Mouse (Mus musculus) lung, postnatal 4 days (tissue): ENCODE measurements around the gene Cd79b.

Experiments used
- DNase-seq, 2 experiments: peaks; one replicate each; pipeline ENCODE4 v3.0.0; 2021

The Cd79b gene

DNA sequence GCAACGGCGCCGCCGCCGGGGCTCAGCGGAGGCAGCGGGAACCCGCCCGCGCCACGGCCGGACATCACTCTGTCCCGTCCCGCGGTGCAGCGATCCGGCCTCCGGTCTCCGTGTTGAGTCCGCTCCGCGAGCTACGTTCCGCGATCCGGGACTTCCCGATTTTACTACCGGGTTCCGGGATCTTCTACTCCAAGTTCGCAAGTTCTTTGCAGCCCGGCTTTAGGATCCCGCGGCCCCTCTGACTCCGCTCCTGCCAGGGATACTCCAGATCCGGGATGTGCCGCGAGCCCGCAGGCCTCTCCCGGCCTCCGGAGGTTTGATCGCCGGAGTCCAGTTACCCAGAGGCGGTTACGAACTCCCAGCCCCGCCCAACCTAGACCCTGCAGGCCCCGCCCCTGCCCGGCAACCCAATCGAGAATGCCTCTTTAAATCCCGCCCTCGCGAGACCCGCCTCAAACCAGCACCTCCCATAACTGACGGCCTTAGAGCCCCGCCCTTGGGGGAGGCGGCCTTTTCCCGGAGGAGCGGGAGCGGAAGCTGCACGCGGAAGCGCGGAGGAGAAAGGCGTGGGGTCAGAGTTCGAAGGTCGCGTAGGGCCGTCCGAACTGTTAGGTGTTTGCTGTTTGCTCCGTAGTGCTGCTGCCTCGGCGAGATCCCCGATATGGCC, 41.8 kb downstream of the Cd79b start, which contains the start of gene Smarcd2:
TSS of gene Smarcd2 (minus strand) at position 329 of the 667 bp plus-strand sequence.
- DNase-seq = peak; percentile 100

DNA sequence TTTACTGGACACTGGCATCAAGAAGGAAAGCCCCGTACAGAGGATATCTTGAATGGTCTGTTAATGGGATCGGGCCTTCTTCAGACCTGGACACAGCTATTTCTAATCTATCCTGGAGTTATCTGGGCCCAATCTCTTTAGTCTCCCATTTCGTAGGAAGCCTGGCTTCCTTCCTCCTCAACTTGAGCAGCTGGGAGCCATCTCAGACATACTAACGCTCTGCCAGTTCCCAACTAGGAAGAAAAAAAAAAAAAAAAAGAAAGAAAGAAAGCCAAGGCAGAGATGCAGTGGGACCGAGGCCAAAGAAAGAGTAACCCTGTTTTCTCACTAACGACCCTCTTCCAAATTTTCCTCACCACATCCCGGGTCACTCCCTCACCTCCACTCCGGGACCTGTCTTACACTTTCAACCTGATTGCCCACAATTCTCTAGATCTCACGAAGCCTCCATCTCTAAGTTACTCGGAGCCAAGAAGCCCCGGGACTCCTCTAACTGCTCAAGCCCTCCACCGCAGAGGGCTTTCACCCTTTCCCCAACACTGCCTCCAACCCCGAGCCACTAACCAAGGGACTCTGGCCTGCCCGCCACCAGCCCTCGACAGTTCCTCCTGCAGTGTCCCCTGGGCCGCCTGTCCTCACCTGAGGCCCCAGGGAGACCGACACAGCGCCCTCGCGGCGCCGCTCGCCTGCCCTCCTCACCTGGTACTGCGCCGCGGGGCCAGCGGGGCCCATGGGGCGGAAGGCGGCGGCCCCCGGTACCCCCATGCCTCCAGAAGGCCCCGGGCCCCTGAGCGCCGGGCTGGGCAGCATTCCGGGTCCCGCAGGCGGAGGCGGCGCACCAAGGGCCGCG, 42.5 kb downstream of the Cd79b start:
- peak; percentile 43 to 55 for DNase-seq

DNA sequence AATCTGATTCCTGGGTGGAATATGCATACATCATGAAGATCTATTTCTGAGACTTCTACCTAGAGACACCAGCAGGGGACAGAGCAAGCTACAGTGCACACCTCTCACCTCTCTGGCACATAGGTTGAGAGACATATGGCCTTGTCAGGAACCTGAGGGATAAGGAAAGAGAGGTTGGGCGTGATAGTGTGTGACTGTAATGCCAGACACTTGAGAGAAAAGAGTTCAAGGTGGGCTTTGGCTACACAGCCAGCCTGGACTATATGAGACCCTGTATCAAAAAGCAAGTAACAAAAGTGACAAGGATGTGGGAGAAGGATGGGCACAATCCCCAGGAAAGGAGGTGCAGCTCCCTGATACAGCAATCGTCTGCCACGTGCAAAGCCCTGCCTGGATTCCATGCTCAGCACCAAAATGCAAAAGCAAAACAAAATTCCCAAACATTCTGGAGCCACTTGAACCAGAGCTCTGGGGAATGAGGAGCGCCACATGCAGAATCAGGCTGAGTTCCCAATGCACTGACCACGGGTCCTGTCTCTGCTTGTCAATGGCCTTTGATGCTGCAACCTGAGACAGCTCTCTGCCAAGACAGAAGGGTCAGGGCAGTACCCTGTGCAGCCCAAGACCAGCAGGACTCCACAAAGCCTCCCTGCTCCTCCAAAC, 43.3 kb downstream of the Cd79b start:
- DNase-seq = peak; percentile 23 to 42

GRCm38 (mm10) chr11:106269060-106269431, 45.5 kb downstream of the Cd79b start:
- peak; percentile 38 to 59 for DNase-seq

DNA sequence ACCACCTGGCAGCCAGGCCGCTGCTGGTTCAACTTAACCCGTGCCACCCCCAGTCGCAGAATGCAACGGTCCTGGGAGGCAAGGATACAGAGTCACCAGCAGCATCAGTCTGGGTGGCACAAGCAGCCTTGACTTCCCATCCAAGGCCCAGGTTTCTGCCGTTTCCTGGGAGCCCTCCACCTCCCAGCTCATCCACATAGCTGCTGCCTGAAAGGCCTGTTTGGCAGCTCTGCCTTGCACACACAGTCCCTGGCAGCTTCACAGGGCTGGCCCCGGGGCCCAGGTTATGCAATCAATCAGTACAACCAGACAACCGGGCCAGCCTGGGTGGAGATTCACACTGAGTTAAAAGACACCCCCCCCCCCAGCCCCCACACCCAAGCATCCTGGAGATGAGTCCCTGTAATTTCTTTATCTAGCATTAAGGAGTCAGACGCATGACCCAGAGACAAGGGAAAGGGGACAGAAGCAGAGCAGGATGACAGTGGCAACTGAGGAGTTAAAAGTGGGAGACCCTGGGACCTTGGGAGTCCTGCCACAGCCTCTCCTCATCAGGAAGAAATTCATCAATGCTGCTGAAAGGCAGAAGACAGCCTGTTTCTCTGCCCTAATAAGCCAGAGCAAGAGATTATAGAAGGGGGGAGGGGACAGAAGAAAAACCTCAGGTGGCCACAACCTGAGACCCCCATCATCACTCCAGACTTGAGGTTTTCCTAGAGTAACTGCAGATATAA, 46.1 kb downstream of the Cd79b start:
- DNase-seq = peak; percentile 57 to 88

DNA sequence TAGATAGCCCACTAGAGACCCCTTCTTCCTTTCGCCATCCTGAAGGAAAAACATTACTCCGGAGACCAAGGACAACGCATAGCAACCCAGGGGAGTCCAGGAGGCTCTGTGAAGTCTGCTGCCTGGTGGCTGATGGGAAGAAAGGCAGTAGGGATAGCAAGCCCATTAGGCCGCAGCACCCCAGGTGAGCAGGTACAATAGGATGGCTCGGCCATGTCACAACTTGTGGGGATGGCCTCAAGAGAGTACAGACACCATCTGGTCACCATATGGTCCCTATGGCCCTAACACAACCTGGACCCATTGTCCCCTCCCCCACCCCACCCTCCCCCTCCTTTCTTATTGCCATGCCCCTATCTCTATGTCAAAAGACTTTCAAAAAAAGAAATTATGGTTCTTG, 46.7 kb downstream of the Cd79b start:
- no peak for DNase-seq

DNA sequence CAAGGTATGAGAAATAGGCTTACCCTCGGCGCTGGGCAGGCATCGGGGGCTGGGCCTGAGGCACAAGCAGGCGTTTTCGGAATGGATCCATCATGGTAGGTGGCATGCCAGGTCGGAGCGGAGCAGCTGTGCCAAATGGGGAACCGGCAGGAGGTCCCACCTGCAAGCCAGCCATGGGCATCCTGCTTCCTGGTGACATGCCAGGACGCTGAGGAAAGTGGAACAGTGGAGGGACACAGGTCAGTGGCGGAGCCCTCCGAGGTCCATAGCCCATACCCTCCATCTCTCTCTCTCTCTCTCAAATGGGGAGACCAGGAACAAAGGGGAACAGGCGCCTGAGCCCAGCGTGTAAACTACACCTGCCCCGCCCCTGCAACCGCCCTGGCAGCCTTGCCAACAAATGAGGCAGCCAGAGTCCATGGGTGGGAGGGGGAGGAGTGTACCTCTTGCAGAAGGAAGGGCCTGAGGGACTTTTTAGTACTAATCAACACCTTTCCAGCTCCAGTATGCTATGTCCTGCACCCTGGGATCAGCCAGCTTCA, 47.2 kb downstream of the Cd79b start:
- peak; percentile 43 to 62 for DNase-seq

GRCm38 (mm10) chr11:106266431-106266830, 48.1 kb downstream of the Cd79b start:
- DNase-seq = no peak

DNA sequence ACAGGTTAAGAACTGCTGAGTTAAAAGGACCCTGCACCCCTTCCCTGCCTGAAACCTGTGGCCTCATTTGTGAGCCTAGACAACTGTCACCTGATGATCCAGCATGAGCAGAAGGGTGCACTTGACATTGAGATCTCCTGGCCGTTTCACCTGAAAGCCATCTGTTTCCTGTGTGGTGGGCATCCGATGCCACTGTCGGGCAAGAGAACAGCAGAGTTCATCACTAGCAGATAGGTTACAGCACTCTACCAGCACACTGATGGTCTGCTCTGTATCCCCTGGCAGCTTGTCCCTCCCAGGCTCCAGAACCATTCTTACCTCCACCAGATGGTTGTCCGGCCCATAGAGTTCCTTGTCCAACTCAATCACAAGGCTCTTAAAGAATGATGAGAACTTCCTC, 49.0 kb downstream of the Cd79b start:
- no peak for DNase-seq

DNA sequence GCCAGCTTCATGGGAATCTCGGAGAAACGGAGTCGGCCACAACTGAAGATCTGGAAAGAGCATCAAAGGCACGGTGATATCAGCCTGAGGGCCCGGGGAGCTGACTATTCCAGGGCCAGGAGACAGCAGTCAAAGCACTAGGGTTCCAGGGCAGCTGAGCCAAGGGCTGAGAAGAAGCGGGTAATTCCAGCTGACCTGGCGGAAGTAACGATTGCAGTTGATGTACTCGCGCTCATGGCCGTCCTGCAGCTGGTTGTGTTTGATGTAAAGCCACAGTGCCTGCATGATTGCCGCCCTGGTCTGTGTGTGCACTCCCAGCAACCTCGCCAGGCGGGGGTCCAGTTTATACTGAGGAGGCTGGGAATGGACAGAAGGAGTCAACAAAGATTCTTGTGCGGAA, 49.6 kb downstream of the Cd79b start:
- DNase-seq = no peak

DNA sequence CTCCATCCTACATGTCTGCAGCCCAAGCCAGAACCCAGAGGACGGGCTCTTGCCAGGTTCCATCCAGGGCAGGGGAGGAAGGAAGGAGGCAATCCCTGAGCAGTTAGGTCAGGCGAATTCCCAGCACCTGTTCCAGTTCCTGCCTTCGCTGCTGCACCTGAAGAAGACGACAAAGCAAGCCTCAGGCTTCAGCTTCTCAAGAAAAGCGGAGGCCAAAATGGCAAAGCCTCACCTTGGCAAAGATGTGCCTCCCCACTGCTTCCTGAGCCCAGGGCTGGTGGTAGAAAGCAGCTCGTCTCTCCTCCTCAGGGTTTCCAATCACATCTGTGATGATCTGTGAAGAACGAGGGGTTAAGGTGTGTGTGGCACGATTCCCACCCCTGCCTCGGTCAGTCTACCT, 50.6 kb downstream of the Cd79b start:
- DNase-seq = no peak
